Mouse (Mus musculus) liver, embryonic 14.5 days (tissue): ENCODE results near the gene Cftr.

Experiments used
- CTCF ChIP-seq: IDR thresholded peaks from 2 replicates; pipeline ENCODE4 v1.5.1; 2016; ENCODE audit warnings: antibody characterized with exemption, low read depth, control low read depth
- EP300 ChIP-seq: IDR thresholded peaks from 2 replicates; pipeline ENCODE4 v1.6.1; 2016; ENCODE audit warnings: antibody characterized with exemption, low read depth

DNA sequence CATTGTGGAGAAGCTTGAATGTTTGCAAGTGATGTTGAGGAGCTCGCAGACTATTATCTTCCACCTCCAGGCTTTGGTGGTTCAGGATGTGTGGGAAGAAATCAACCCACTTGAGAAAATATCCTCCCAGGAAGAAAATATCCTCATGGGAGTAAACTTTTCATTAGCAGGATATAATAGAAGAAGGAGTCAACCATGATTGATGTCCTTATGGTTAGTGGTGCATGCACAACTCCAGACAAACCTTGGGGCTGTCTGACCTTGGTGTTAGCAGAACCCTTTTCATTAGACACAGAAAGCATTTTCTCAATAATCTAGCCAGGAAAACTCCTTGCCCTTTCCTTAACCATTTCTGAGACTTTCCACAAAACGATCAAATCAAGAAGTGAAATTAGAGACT, 173.8 kb downstream of the Cftr start:
- TF ChIP-seq CTCF = no peak
- no peak for TF ChIP-seq EP300
